Mouse (Mus musculus) urinary bladder, postnatal 10 days (tissue): Measurements from ENCODE around the gene Fbrsl1.

ENCODE experiments used
- DNase-seq: peaks from one replicate; pipeline ENCODE4 v3.0.0; 2022; ENCODE audit warnings: low spot score

Gene Fbrsl1

DNA sequence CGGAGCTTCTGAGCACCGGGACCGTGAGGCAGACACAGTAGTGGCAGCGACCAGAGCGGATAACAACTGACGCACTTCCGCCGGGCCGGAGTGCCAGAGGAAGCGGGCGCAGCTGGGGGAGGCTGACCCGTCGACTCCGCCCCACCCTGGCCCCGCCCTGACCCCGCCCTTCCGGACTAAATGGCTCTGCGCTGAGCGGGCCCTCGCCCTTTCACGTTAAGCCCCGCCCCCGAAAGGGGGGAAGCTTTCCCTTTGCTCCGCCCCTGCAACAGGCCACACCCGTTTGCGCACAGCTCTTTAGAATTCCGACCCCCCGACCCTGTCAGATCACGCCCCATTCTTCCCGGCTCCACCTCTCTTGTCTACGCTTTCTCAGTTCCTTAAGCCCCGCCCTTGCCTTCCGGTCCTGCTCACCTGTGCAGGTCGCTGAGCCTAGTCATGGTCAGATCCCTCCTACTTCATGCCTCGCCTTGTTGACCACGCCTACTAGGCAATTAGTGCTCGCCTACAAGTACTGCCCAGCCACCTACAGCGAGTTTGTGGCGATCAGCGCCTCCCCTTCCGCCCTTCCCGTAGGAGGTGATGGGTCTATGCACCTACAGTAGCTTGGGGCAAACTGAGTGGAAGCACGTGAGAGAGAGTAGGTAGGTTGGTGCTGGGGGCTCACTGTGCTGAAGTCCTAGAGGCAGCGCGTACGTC lies at the start of gene Fbrsl1:
Fbrsl1 (minus strand) TSS at position 68 of the 699 bp plus-strand sequence.
- DNase-seq: peak; percentile 77

DNA sequence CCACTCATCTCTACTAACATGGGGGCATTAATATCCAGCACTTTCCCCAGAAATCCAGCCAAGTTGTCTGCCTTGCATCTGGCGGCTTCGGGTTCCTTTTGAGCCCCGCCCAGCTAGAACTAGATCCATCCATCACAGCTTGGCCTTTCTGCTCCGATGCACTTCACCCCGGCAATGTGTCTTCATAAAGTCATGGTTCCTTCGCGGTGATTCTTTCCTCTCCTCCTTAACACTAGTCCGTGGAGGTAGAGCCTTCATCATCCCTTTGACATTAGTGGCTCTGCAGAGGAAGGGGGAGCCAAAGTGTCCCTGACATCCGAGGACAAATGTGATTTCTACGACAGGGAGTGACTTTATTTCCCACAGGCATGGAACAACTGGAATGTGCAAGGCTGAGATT lies 49.8 kb upstream of the Fbrsl1 start:
- no peak for DNase-seq

DNA sequence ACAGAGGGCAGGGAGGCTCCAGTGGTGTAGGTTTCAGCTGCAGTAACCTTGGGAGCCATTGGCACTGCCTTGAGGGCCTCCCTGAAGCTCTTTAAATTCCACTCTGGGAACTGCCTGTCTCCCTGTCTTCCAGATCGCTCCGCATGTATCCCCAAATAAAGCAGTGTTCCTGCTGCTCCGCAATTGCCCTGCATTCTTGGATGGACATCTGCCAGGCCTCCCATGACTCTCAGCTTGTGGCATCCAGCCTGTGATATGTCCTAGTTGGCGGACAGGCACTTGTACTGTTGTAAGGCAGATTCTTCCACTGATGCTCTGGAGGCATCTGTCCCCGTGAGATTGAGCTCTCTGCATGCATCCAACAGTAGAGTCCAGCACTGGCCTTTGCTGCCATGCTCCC lies 49.3 kb upstream of the Fbrsl1 start:
- DNase-seq: no peak

DNA sequence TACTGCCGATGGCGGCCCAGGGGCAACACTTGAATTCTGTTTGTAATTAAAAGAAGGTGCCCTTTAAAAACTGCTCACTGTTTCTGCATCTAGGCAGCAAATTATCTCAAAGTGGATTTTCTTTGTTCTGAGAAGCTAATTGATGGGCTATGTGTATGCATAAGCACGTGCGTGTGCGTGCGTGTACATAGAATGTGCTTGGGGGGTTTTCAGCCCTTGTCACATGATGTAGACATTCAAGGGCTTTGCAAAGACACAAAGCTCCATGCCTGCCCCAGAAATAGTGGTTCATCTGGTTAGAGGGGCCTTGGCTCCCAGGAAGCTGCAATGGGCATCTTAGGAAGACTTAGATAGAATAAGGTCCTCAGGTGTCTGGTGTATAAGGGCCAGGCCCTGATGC lies 46.7 kb upstream of the Fbrsl1 start:
- DNase-seq: no peak

DNA sequence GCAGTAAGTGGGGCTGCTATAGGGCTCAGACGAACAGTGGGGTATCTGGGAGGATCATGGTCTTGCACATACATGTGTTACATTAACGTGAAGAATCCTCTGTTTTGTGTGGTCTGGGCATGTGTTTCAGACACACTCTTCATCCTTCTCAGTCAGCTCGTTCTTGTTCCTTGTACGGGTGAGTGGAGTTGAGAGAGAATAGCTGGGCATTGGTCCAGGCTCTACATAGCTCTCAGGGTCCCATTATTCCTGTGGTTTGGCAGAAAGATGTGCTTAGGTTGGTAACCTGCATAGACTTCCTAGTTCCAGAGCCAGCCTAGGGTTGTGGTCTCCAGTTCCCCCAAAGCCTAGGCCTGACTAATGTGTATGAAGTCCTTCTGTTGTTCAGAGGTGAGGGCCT lies 46.1 kb upstream of the Fbrsl1 start:
- DNase-seq: no peak

DNA sequence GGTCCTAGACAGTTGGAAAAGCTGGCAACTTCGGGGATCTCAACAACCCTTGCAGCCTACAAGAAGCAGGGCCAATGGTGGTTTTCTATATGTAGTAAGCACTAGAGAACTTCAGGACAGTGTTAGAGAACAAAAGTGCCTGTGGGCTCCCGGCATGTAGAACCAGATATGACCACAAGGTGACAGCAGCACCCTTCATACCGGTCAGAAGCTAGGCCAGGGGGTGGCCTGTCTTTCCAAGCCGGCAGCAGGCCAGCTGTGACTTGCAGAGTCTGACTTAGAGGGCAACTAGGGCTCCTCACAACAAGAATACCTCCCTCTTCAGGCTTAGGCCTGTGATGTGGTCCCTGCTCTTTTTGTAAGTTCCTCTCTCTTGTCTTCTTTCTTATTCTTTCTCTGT lies 45.5 kb upstream of the Fbrsl1 start:
- peak; percentile 19 for DNase-seq

DNA sequence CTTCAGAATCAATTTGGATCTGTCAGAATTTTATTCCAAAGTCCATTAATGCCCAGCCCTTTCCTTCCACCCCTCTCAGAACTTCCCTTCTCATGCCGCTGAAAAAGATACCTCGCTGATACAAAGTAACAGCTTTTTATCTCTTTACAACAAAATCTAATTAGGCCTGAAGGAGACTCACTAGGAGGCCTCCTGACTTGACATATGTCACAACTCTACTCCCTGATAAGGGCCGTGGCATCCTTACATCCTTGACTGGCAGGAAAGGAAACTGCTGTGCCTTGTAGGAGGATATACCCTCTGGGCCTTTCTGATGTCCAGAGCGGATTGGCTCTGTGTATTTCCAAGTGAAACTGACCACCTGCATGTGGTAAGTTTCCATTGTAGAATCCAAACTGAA lies 41.3 kb upstream of the Fbrsl1 start:
- DNase-seq: no peak

DNA sequence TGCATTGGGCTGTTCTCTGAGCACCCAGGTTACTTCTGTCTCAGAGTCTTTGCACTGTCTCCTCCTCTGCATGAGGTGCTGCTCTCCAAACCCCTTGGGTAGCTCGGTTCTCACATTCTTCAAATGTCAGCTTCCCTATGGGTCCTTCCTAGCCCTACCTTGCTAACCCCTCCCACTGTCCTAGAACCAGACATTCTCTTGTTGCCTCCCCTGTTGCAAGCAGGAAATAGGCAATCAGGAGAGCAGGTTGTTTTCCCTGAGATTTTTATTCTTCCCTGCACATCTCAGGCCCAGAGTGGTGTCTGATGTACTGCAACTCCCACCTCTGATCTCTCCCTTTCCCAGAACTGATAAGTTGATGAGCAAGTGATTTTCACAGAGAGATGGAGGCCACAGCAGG lies 39.6 kb upstream of the Fbrsl1 start:
- DNase-seq: no peak

DNA sequence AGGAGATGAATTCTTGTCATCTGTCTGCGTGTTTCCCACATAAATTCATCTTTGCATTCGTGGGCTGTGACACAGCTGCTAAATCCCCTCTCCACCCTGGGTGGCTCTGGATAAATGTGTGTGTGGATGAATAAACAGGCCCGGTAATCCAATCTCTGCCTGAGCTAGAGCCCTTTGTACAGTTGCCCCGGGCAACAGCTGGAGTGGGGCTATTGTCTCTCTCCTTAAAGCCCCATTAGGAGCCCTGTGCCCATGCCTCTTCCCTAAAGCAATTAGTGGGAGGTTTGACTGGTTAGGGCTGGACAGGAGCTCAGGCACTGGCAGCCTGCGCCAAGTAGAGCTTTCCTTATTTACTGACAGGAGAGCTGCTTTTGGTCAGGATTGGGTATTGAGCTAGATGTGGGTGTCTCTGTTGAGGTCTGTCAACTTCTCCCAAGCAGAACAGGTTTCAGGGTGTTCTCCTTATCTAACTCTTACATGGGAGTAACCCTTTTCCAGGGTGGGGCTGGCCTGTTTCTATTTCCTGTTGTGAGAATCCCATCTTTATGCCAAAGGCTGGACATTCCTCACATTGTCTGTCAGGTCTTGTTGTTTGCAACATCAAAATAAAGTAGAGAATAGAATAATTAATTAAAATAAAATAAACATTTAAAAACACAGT lies 38.5 kb upstream of the Fbrsl1 start:
- no peak for DNase-seq

DNA sequence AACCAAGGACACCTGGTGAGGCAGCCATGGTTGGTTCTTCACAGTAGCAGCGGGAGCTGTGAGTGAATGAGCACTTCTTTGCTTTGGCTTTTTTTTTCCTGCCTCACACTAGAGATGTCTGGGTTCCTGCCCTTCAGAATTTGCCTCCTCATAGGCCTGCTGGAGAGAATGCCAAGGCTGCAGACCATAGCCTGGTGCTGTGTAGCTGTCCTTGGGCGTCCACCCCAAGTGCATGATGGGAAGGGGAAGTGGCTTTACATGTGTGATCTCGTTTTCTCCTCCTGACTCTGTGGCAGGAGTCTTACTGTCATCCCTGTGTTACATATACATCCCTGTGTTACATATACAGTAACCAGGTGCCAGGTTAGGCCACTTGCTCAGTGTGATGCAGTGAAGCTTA lies 36.4 kb upstream of the Fbrsl1 start:
- no peak for DNase-seq

DNA sequence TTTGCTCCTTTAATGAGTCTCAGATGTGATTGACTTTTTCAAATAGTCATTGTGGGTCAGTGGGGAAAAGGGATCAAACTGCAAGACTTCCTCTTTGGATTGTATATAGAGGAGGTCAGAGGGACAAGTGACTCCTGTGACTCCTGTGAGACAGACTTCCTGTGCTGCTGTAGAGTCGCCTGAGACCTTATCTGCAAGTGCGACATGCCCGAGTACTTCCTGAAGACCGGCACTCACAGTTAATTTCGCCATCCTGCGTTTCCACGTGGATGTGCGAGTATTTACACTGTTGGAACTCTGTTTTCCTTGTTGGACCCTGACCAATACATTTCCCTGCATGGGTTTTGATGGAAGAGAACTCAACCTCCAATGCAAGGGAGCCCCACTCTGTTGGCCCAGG lies 30.9 kb upstream of the Fbrsl1 start:
- DNase-seq: no peak

DNA sequence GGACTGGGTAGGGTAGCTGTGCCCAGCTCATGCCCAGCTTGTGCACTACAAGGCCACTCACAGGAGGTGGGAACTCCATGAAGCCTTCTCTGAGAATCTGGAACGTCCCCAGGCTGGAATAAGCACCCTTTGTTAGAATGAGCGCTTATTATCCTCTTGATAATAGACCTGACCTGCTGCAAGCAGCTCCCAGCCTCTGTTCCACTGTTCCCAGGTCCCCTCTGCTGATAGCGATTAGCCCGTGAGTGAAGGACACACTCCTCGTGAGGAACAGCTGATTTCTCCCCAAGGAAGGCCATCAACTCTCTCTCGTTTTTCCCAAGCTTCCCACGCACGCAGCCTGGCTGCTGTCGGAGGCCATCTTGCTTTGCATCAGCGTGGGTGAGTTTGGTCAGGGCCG lies 25.9 kb upstream of the Fbrsl1 start:
- no peak for DNase-seq

DNA sequence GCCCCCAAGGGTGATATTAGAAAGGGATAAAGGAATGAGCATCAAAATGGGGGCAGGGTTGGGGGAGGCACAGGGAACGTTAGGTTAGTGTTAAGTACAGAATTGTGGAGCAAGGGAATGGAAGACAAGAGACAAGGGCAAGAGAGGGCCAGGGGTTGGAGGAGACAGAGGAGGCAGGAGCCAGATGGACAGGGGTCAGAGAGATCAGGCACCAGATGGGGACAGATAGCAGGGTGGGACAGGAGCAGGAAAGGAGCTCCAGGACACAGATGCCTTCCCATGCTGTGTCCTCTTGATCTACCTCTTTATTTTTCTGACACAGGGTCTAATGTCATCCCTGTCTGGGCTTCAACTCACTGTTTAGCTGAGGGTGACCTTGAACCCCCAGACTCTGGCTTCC lies 24.5 kb upstream of the Fbrsl1 start:
- no peak for DNase-seq

DNA sequence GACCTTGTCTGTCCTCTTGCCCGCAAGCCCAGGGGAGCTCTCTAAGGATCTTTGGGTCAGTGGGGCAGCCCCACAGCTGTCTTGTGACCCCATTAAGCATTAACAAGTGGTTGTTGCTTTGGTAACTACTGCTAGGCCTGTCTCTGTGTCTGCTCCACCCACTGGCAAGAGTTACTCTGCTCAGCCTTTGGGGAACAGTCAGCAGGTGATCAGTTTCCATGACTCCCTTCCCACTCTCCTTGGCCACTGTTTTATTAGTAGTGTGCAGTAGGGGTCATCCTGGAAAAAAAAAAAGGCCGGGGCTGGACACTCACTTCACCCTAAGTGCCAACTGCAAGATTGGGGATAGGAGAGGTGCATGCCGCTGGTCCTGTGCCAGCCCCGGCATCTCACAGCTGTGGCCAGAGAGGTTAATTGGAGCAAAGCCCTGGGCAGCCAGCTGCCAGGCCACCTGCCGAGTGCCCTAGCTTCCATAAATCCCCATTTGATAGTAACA lies 23.7 kb upstream of the Fbrsl1 start:
- DNase-seq: no peak

DNA sequence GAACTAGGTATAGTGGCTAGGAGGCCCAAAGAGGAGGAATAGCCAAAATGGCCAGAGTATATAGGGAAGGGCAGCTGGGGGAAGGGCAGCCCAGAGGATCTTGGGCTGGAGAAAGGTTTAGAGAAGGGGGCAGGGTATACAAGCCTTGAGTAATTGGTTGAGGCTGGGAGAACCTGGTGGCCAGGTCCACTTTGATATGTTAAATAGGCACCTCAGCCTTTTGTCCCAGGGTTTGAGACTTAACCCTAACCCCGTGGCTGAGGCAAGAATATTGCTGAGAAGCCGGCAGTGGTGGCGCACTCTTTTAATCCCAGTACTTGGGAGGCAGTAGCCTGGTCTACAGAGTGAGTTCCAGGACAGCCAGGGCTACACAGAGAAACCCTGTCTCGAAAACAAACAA lies 23.0 kb upstream of the Fbrsl1 start:
- DNase-seq: no peak

DNA sequence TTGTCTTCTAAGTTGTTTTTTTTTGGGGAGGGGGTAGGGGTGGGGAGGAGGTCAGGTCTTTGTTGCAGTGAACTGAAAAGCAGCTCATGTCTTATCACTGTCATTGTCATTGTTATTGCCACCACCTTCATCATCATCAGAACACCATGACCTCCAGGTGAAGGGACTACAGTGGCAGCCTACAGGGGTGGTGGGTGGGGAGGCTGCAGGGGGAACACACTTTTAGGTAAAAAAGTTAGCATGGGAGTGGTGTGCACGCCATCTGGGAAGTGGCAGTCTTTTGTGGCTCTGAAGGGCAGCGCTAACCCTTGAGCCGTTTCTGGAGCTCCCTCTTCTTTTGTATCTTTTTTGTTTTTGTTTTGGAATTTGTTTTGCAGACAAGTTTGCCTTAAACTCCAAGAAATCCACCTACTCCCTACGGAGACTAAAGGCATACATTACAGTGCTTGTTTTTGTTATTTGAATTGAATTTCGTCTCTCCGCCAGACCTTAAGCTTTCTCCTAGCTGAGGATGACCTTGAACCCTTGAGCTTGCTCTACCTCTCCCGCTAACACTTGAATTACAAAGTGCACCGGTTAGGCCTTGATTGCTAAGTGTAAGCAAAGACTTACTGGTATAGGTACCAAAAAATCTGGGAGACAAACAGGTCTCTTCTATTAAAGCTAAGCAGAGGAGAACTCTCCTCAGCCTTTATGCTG lies 21.1 kb upstream of the Fbrsl1 start:
- no peak for DNase-seq

DNA sequence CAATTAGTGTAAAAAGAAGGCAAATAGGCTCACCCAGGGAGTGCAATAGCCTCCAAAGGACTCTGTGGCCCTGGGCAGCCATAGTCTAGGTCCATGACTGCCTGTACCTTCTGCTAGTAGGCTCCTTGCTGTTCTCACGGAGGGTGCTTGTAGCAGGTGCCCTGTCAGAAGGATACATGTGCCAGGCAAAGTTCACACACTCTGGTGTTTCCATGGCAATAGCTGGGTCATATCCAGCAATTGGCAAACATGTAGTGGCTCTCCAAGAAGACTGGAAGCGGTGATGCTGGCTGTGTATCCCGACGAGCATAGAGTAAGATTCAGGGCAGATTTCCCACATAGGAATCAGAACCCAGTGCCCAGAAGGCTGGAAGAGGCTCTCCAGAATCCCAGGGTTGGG lies 20.0 kb upstream of the Fbrsl1 start:
- DNase-seq: no peak

DNA sequence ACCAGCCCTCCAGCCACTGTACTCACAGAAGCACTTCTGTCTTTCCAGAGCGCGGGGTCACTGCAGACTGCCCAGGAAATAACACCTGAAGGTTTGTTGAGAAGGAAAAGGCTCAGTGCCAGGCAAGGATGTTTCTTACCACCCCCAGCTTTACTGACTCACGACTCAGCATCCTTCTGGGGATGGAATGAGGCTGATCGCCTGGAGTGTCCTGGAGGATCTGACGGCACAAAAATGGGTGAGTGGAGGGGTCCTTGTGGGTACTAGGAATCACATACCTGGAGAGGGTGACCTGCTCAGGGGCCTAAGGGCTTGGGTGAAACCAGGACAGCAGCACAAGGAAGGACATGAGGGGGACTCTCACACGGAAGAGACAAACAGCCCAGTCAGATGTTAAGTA lies 19.4 kb upstream of the Fbrsl1 start:
- DNase-seq: no peak

DNA sequence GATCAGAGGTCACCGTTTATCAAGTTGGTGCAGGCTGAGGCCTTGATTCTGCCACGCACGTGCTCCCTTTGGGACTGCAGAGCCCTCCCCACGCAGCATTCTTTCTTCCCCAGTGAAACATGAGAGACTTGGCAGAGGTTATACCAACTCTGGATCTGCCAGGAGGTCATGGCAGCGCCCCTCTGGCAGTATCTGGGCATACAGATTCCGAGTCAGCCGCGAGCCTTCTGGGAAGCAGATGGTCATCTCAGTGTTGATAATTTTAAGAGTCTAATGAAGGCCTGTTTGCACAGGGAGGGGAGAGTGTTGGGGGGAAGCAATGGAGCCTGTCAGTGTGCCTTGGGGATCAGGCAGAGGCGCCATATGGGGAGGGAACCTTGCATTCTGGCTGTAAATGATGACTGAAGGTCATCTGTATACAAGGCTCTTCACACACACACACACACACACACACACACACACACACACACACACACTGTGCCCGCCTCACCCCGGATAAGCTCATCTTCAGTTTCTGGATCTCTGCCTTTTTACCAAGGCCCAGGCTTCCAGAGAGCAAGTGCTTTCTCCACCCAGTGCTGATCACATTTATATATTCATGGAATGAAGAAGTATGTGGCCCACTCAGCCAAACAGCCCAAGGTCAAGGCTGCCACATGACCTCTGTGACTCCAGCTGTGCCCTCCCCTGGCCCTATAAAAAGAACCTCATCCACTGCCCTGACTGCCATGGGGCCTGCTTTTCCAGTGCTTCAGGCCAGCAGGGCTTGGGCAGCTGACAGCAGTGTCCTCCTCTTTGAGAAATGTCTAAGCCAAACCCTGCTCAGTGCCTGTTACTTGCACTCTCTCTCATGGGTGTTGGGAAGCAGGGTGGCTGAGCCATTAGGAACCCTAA lies 18.5 kb upstream of the Fbrsl1 start:
- DNase-seq: no peak

DNA sequence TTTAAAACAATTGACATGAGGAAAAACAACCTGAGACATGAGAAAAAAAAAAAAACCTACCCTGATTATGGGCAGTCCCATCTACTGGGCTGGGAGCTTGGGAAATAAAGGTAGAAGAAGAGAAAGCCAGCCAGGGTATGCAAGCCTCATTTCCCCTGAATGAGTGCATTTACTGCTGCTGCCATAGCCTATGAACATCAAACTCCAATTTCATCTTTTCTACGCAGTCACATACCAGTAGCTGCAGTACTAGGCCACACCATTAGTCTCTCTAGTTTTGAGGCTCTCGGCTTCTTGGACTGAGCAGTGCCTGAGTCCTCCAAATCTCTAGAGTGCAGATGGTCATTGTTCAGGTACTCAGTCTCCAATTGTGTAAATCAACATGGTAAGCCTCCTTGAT lies 14.3 kb upstream of the Fbrsl1 start:
- no peak for DNase-seq

DNA sequence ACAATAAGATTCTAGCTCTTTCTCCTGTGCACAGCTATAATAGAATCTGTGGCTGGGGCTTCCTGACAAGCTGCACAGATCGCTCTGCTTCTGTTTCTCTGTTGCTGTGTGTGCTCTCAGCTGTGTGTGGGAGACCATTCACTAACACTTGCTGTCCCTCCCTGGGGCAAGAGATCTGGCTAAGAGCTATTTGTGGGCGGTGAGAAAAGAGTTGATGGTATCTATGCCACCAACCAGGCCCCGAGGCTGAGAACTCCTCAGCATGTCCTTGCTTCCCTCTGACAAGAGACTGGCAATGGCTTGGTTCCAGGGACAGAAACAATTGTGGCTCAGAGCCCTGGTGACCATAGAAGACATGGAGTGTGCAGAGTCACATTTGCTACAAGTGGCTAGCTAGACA lies 10.6 kb upstream of the Fbrsl1 start:
- no peak for DNase-seq

DNA sequence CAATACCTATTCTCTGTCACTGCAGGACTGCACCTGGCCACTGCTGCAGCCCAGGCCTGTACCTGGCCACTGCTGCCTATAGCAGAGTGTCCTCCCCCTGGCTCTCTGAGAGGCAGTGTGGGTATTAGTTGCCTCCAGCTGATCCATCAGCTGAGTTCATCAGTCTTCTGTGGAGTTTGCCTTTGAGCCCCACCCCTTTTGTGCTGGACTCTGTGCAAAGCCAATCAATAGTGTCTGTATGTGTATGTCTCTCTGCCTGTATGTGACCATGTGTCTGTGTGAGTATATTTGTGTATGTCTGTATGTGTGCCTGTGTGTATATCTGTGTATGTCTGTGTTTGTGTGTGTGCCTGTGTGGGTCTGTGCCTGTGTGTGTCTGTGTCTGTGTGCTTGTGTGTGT lies 7.0 kb upstream of the Fbrsl1 start:
- DNase-seq: no peak
